Mouse (Mus musculus): Measurements from ENCODE around the gene Inip. TPM values are rescaled to one million over a fixed set of nuclear protein-coding genes. Genes with fewer than 3 reads are reported as not detected.

The Inip gene
- total and polyA plus RNA-seq, 3 experiments: 41.7 to 95.8 (median 67.9) TPM

GRCm38 (mm10) chr4:59761365-59761729 is 40.0 kb downstream of the Inip start:
- H3K36me3 ChIP-seq (replicated peaks): peaks cover 17% of the 10 kb centered on the region
- peaks cover 33% of the 10 kb centered on the region for H3K4me1 ChIP-seq (ENCODE audit: insufficient read depth, low read depth, low read length)
- no peak overlapping the region for H3K4me3 ChIP-seq (ENCODE audit: low read depth, low read length)
- ATAC-seq (ENCODE audit: extremely low read depth, insufficient number of reproducible peaks, low FRiP score, poor library complexity, severe bottlenecking) (no peak), DNase-seq (ENCODE audit: low spot score) (no peak)
- no peaks in the 10 kb centered on the region for H3K9me3 ChIP-seq (replicated peaks)
- TF ChIP-seq CTCF (IDR thresholded peaks at IDR 0.05; ENCODE audit: low read depth, low read length) (no peak), GATA1 (IDR thresholded peaks at IDR 0.05; ENCODE audit: borderline replicate concordance, low read length) (no peak), GATA2 (IDR thresholded peaks at IDR 0.05; ENCODE audit: borderline replicate concordance, low read depth, low read length) (no peak), POLR2AphosphoS5 (IDR thresholded peaks at IDR 0.05; ENCODE audit: insufficient replicate concordance, low read depth, low read length) (no peak), TAL1 (conservative IDR thresholded peaks at IDR 0.05; ENCODE audit: low read depth, low read length) (no peak)
- no peaks in the 10 kb centered on the region for H3K27me3 ChIP-seq (ENCODE audit: insufficient read depth, low read length)

- H3K4me3 ChIP-seq (ENCODE audit: low read depth, low read length): no peak overlapping the region
- ATAC-seq (ENCODE audit: extremely low read depth, insufficient number of reproducible peaks, low FRiP score, poor library complexity, severe bottlenecking) (no peak), DNase-seq (ENCODE audit: low spot score) (no peak)
- no peaks in the 10 kb centered on the region for H3K9me3 ChIP-seq (replicated peaks)
- H3K27me3 ChIP-seq (ENCODE audit: insufficient read depth, low read length): no peaks in the 10 kb centered on the region
- TF ChIP-seq CTCF (IDR thresholded peaks at IDR 0.05; ENCODE audit: low read depth, low read length) (peak; percentile 13; the same call in 1 of the 2 replicates), GATA1 (IDR thresholded peaks at IDR 0.05; ENCODE audit: borderline replicate concordance, low read length) (no peak)
- H3K4me1 ChIP-seq (ENCODE audit: insufficient read depth, low read depth, low read length): peaks cover 38% of the 10 kb centered on the region
- H3K36me3 ChIP-seq (replicated peaks): peaks cover 18% of the 10 kb centered on the region
These were observed 40.6 kb downstream of the Inip start for GRCm38 (mm10) chr4:59760636-59761364.

- H3K4me1 ChIP-seq (ENCODE audit: insufficient read depth, low read depth, low read length): peaks cover 43% of the 10 kb centered on the region
- TF ChIP-seq CTCF (IDR thresholded peaks at IDR 0.05; ENCODE audit: low read depth, low read length): no peak
- TF ChIP-seq TAL1 (conservative IDR thresholded peaks at IDR 0.05; ENCODE audit: low read depth, low read length): no peak
- TF ChIP-seq GATA2 (IDR thresholded peaks at IDR 0.05; ENCODE audit: borderline replicate concordance, low read depth, low read length): no peak
- TF ChIP-seq GATA1 (IDR thresholded peaks at IDR 0.05; ENCODE audit: borderline replicate concordance, low read length): no peak
- TF ChIP-seq POLR2AphosphoS5 (IDR thresholded peaks at IDR 0.05; ENCODE audit: insufficient replicate concordance, low read depth, low read length): no peak
- DNase-seq (ENCODE audit: low spot score): no peak
These were observed 41.4 kb downstream of the Inip start for GRCm38 (mm10) chr4:59760016-59760415.

GRCm38 (mm10) chr4:59757452-59758435 is 43.6 kb downstream of the Inip start:
- Histone ChIP-seq H3K36me3 (replicated peaks) (peaks cover 25% of the 10 kb centered on the region), H3K4me3 (ENCODE audit: low read depth, low read length) (no peak overlapping the region), H3K4me1 (ENCODE audit: insufficient read depth, low read depth, low read length) (peaks cover 44% of the 10 kb centered on the region), H3K27me3 (ENCODE audit: insufficient read depth, low read length) (no peaks in the 10 kb centered on the region), H3K9me3 (replicated peaks) (no peaks in the 10 kb centered on the region)
- DNase-seq (ENCODE audit: low spot score) (no peak), ATAC-seq (ENCODE audit: extremely low read depth, insufficient number of reproducible peaks, low FRiP score, poor library complexity, severe bottlenecking) (no peak)
- TF ChIP-seq GATA2 (IDR thresholded peaks at IDR 0.05; ENCODE audit: borderline replicate concordance, low read depth, low read length) (no peak), POLR2AphosphoS5 (IDR thresholded peaks at IDR 0.05; ENCODE audit: insufficient replicate concordance, low read depth, low read length) (no peak), GATA1 (IDR thresholded peaks at IDR 0.05; ENCODE audit: borderline replicate concordance, low read length) (no peak), CTCF (IDR thresholded peaks at IDR 0.05; ENCODE audit: low read depth, low read length) (no peak), TAL1 (conservative IDR thresholded peaks at IDR 0.05; ENCODE audit: low read depth, low read length) (no peak)

More at GRCm38 (mm10) chr4:59760016-59760415, 41.4 kb downstream of the Inip start:
- Histone ChIP-seq H3K36me3 (replicated peaks) (peaks cover 22% of the 10 kb centered on the region), H3K4me3 (ENCODE audit: low read depth, low read length) (no peak overlapping the region), H3K27me3 (ENCODE audit: insufficient read depth, low read length) (no peaks in the 10 kb centered on the region), H3K9me3 (replicated peaks) (no peaks in the 10 kb centered on the region)
- no peak for ATAC-seq (ENCODE audit: extremely low read depth, insufficient number of reproducible peaks, low FRiP score, poor library complexity, severe bottlenecking)

GRCm38 (mm10) chr4:59756332-59757082 is 44.9 kb downstream of the Inip start:
- TF ChIP-seq GATA1 (IDR thresholded peaks at IDR 0.05; ENCODE audit: borderline replicate concordance, low read length) (no peak), TAL1 (conservative IDR thresholded peaks at IDR 0.05; ENCODE audit: low read depth, low read length) (0 out of 2 replicates have a peak, but pooled peaks have one; percentile 10)
- Histone ChIP-seq H3K27me3 (ENCODE audit: insufficient read depth, low read length) (no peaks in the 10 kb centered on the region), H3K4me3 (ENCODE audit: low read depth, low read length) (peak overlapping the region; percentile 38; the same call in 1 of the 2 replicates), H3K9me3 (replicated peaks) (no peaks in the 10 kb centered on the region), H3K4me1 (ENCODE audit: insufficient read depth, low read depth, low read length) (peaks cover 44% of the 10 kb centered on the region), H3K36me3 (replicated peaks) (peaks cover 34% of the 10 kb centered on the region)
- peak; percentile 21 for DNase-seq (ENCODE audit: low spot score)
- peak; percentile 92 for ATAC-seq (ENCODE audit: extremely low read depth, insufficient number of reproducible peaks, low FRiP score, poor library complexity, severe bottlenecking)

Data from G1E (cell line).